Mouse (Mus musculus): Measurements from ENCODE around the gene Arrb1.

GRCm38 (mm10) chr7:99559091-99559490 lies 23.8 kb downstream of the Arrb1 start:
- TF ChIP-seq CTCF (IDR thresholded peaks at IDR 0.05; ENCODE audit: low read depth, low read length) (no peak), POLR2A (IDR thresholded peaks at IDR 0.05; ENCODE audit: extremely low read depth, insufficient read depth, low read length) (no peak)

Data from liver, adult 2 months (tissue).